Mouse (Mus musculus) kidney, embryonic 15.5 days (tissue): ENCODE results near the gene Defb18. TPM values are rescaled to one million over a fixed set of nuclear protein-coding genes. Genes with fewer than 3 reads are reported as not detected.
"Not testable (repeated sequence)": the region's sequence is repeated elsewhere in the genome, so short reads cannot be mapped to it uniquely, and the experiment has no call there.

Source experiments
- ATAC-seq: fragments of 200-750 bp; cut with Nextera tagmentation; replicated peaks from 2 replicates; pipeline ENCODE4 v1.8.0; 2017; ENCODE audit warnings: moderate TSS enrichment; ENCODE audit not compliant: low FRiP score
- H3K27ac ChIP-seq: fragments of 300-500 bp; sonication (generic); 2 replicates; pipeline ENCODE4 v1.5.1; 2015; ENCODE audit warnings: mild to moderate bottlenecking, inconsistent platforms
- H3K27me3 ChIP-seq: fragments of 300-500 bp; sonication (generic); 2 replicates; pipeline ENCODE4 v1.6.1; 2015; ENCODE audit warnings: inconsistent platforms
- H3K36me3 ChIP-seq: fragments of 300-500 bp; sonication (generic); 2 replicates; pipeline ENCODE4 v1.6.1; 2015; ENCODE audit warnings: inconsistent platforms
- H3K4me1 ChIP-seq: fragments of 300-500 bp; sonication (generic); 2 replicates; pipeline ENCODE4 v1.6.1; 2015; ENCODE audit warnings: inconsistent platforms
- H3K4me2 ChIP-seq: fragments of 300-500 bp; sonication (generic); 2 replicates; pipeline ENCODE4 v1.6.1; 2015; ENCODE audit warnings: moderate library complexity, mild to moderate bottlenecking, inconsistent platforms
- H3K4me3 ChIP-seq: fragments of 300-500 bp; sonication (generic); replicated peaks from 2 replicates; pipeline ENCODE4 v1.5.1; 2015; ENCODE audit warnings: mild to moderate bottlenecking, inconsistent platforms
- H3K9ac ChIP-seq: fragments of 300-500 bp; sonication (generic); 2 replicates; pipeline ENCODE4 v1.6.1; 2015; ENCODE audit warnings: mild to moderate bottlenecking, inconsistent platforms
- H3K9me3 ChIP-seq: fragments of 300-500 bp; sonication (generic); replicated peaks from 2 replicates; pipeline ENCODE4 v1.6.1; 2016; ENCODE audit warnings: inconsistent platforms
- WGBS: fragments of 180-500 bp; shearing (Covaris S2); methylation state at CpG from one replicate; pipeline ENCODE4 v1.1.7; 2015; ENCODE audit warnings: mixed read lengths; 5-methylcytosine and 5-hydroxymethylcytosine counted together
- polyA plus RNA-seq: library from polyadenylated mRNA; unstranded; fragments of >200 nt; fragmentation: Nextera tagmentation; extraction: Ambion mirVana; gene quantifications from 2 replicates; pipeline ENCODE4 v1.2.1, GENCODE M21; 2015

The Defb18 gene
- polyA plus RNA-seq: not detected in 2 replicates

- WGBS: 69% methylated on average over 1 of the region's 1 CpGs
- Histone ChIP-seq H3K4me1 (no peaks in the 10 kb centered on the region), H3K4me2 (no peak within 1 kb of the TSS), H3K9ac (no peak within 1 kb of the TSS), H3K4me3 (no peak within 1 kb of the TSS), H3K9me3 (no peaks in the 10 kb centered on the region), H3K36me3 (no peaks in the 10 kb centered on the region), H3K27ac (no peak within 1 kb of the TSS), H3K27me3 (no peaks in the 10 kb centered on the region)
- no peak for ATAC-seq
Observed at GRCm38 (mm10) chr1:18237343-18237742, at the start of gene Defb18. Gene Defb18, minus strand, starts transcription at chr1:18237443.

DNA sequence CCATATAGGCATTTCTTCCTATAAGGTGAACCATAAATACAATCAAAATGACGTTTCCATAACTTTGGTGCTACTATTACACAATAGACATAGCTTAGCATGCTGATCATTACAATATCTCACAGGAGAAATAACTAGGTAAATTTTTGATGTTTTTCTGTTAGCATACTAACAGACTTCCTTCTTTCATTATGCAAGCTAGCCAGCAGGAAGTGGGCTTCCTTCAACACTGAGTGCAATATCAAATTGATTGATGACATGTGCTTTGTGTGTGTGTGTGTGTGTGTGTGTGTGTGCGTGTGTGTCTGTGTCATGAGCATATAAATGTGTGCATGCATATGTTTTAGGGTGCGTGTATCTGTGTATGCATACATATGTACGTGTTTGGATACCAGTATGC lies 33.9 kb upstream of the Defb18 start:
- H3K9ac ChIP-seq: no peak overlapping the region
- no peak for ATAC-seq
- no peaks in the 10 kb centered on the region for H3K4me1 ChIP-seq
- no peaks in the 10 kb centered on the region for H3K9me3 ChIP-seq
- H3K36me3 ChIP-seq: no peaks in the 10 kb centered on the region
- no peaks in the 10 kb centered on the region for H3K27me3 ChIP-seq
- WGBS: 82% methylated on average over 4 of the region's 4 CpGs
- no peak overlapping the region for H3K4me2 ChIP-seq
- no peak overlapping the region for H3K27ac ChIP-seq
- H3K4me3 ChIP-seq: no peak overlapping the region

GRCm38 (mm10) chr1:18268845-18269244 lies 31.6 kb upstream of the Defb18 start:
- Histone ChIP-seq H3K4me2 (no peak overlapping the region), H3K4me1 (no peaks in the 10 kb centered on the region), H3K4me3 (no peak overlapping the region), H3K27ac (no peak overlapping the region), H3K36me3 (no peaks in the 10 kb centered on the region), H3K9ac (no peak overlapping the region), H3K27me3 (no peaks in the 10 kb centered on the region), H3K9me3 (no peaks in the 10 kb centered on the region)
- no peak for ATAC-seq
- 83% methylated on average over 5 of the region's 5 CpGs for WGBS

GRCm38 (mm10) chr1:18265038-18265437 lies 27.8 kb upstream of the Defb18 start, which contains the start of gene Defb41:
Gene Defb41, minus strand, starts transcription at chr1:18265138.
- Histone ChIP-seq H3K9me3 (no peaks in the 10 kb centered on the region), H3K9ac (no peak within 1 kb of the TSS), H3K4me2 (no peak within 1 kb of the TSS), H3K27me3 (no peaks in the 10 kb centered on the region), H3K4me3 (no peak within 1 kb of the TSS), H3K27ac (no peak within 1 kb of the TSS), H3K36me3 (no peaks in the 10 kb centered on the region), H3K4me1 (no peaks in the 10 kb centered on the region)
- no peak for ATAC-seq

DNA sequence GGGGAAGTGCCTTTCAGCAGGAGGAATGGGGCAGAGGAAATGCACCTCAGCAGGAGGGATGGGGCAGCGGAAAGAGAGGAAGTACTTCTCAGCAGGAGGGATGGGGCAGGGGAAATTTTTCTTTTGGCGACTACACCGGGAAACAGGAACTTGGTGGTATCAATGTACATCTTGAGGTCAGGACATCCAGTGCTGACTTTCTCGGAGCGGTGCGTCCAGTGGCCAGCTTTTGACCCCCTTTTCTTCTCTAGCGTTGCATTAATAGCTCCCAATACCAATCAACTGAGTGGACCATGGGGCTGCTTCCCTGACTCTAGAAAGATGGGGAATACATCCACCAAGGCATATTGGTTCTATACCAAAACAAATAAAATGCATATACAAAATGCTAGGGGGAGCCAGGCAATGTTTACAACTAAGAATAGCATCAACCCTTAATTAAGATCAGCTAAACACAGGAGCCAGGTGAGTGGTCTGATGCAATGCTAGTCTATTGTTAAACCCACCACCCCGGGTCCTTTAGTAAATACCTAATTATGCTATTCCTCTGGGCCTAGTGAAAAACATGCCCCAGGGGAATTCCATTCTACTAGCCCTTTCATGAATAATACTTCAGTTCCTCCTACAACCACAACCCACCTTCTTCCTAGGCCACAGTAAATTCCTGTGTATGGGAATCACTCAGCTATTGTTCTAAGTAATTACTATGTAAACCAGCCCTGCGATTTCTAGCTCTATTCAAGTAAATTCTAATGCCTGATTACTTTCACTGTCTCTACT lies 8.7 kb upstream of the Defb18 start:
- H3K4me1 ChIP-seq, H3K27ac ChIP-seq, H3K4me3 ChIP-seq, H3K4me2 ChIP-seq, H3K9me3 ChIP-seq, H3K9ac ChIP-seq, H3K27me3 ChIP-seq, ATAC-seq, H3K36me3 ChIP-seq: not testable (repeated sequence)
- WGBS: 91% methylated on average over 9 of the region's 9 CpGs

DNA sequence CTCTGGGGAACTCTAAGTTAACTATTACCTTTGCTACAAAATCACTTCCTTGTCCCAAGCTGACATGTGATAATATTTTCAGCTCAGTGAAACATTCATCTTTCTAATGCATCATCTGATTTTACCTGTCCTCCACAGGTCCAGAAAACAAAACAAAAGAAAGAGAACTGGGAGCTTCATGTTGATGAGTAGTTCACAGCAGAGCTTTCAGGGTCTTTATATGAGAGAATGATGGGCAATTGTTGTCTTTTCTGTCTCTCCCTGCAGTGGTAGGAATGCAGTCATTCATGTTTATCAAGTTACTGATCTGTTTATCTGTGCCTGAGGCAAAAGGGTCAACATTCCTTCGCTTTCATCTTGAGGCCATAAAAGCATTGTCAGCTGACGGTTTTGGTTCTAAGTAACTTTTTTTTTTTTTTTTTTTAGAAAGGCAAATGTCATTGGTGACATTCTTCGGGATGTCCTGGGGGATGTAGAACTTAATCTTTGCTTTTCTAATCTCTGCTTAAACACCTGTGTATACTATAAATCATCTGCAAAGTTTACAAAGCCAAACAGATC lies 13.8 kb downstream of the Defb18 start:
- WGBS: 9% methylated on average over 3 of the region's 3 CpGs
- Histone ChIP-seq H3K4me2 (no peak overlapping the region), H3K9ac (no peak overlapping the region), H3K9me3 (no peaks in the 10 kb centered on the region), H3K4me3 (no peak overlapping the region), H3K36me3 (no peaks in the 10 kb centered on the region), H3K27me3 (no peaks in the 10 kb centered on the region), H3K27ac (no peak overlapping the region), H3K4me1 (no peaks in the 10 kb centered on the region)
- ATAC-seq: no peak

DNA sequence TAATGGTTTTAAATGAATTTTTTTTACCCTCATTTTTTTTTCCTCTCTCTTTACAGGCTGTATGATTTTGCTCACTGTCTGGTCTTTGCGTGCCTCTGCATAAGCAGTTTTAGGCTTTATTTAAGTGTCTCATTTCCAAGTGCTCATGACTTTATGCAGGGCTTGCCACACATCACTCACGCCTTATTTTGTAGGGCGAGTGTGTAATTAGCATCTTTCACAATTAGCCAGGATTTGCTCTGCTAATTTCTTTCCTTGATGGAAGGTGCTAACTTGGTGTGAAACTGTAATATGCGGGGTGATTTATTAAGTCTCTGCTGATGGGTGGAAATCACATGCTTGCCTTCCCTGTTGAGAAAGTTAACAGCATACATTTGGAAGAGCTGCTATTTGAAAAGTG lies 45.5 kb downstream of the Defb18 start:
- Histone ChIP-seq H3K27ac (no peak overlapping the region), H3K4me2 (no peak overlapping the region), H3K4me1 (no peaks in the 10 kb centered on the region), H3K36me3 (no peaks in the 10 kb centered on the region), H3K4me3 (no peak overlapping the region), H3K27me3 (no peaks in the 10 kb centered on the region), H3K9me3 (no peaks in the 10 kb centered on the region), H3K9ac (no peak overlapping the region)
- WGBS: 27% methylated on average over 4 of the region's 4 CpGs
- ATAC-seq: no peak

DNA sequence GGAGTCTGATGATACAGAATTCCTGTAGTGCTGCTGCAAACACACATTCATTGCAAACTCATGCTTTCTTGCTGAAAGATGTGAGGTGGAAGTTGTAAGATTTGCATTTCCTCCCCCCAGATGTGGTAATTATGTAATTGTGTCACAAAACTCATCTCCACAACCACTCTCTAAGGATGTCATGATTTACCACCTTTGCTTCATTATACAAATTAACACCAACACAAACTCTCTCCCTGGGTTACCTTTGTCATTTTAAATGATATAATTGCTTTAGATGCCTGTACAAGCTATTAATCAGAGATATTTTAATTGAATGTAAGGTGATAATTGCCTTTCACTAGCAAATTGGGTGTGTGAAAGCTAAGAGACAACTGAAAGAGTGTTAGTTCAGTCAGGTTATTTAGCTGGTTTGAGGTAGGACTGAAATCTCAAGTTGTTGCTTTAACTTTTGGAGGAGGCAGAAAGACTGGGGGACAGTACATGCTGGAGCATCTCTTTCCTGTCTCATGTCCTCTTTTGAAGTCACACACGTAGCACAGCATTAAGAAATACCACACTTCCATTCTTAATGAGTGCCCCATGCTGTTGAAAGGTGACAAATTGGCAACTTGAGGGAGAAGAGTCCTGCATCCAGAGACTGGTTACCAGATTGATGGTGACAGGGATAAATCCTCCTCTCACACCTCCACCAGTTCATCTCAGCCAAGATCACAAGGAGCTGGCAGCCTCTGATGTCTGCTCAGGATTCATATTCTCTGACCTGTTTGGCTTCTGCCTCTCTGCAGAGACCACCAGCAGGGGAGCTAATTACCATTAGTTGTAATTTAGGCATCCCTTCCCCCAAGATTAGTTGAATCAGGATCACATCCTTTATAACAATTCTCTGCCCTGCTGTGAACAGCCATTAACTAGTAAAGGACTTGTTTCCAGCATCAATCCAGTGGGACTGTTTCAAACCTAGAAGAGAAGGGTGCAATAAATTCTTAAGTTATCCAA lies 46.2 kb downstream of the Defb18 start:
- Histone ChIP-seq H3K9ac (no peak overlapping the region), H3K36me3 (no peaks in the 10 kb centered on the region), H3K27me3 (no peaks in the 10 kb centered on the region), H3K4me2 (no peak overlapping the region), H3K9me3 (no peaks in the 10 kb centered on the region), H3K4me1 (no peaks in the 10 kb centered on the region), H3K27ac (no peak overlapping the region), H3K4me3 (no peak overlapping the region)
- 12% methylated on average over 1 of the region's 1 CpGs for WGBS
- no peak for ATAC-seq

Other genes starting within 250 kb of the Defb18 start
- gene Crisp4, start 91.5 kb downstream of the Defb18 start, polyA plus RNA-seq: not detected in 2 replicates
- not detected in 2 replicates for gene Defb41, start 27.7 kb upstream of the Defb18 start, polyA plus RNA-seq